Mouse (Mus musculus) neural tube, embryonic 11.5 days (tissue): Measurements from ENCODE around the gene Nsf. TPM values are rescaled to one million over a fixed set of nuclear protein-coding genes. Genes with fewer than 3 reads are reported as not detected.

Experiments
- ATAC-seq: fragments of 200-750 bp; cut with Nextera tagmentation; 2 replicates; pipeline ENCODE4 v1.8.0; 2017; ENCODE audit warnings: moderate number of reproducible peaks, mild to moderate bottlenecking, moderate TSS enrichment, moderate library complexity; ENCODE audit not compliant: insufficient read depth, low FRiP score, low TSS enrichment
- DNase-seq: peaks from one replicate; pipeline ENCODE4 v3.0.0-alpha.2; 2015; ENCODE audit warnings: low spot score
- H3K27ac ChIP-seq: fragments of 300-500 bp; sonication (generic); 2 replicates; pipeline ENCODE4 v1.5.1; 2014; ENCODE audit warnings: low read depth, mild to moderate bottlenecking, low read length
- H3K27me3 ChIP-seq: fragments of 300-500 bp; sonication (generic); 2 replicates; pipeline ENCODE4 v1.6.1; 2014; ENCODE audit warnings: mild to moderate bottlenecking, low read length, mixed read lengths; ENCODE audit not compliant: control insufficient read depth, insufficient read depth
- H3K36me3 ChIP-seq: fragments of 300-500 bp; sonication (generic); 2 replicates; pipeline ENCODE4 v1.6.1; 2014; ENCODE audit warnings: mild to moderate bottlenecking, low read length, moderate library complexity, mixed read lengths; ENCODE audit not compliant: control insufficient read depth, insufficient read depth
- H3K4me1 ChIP-seq: fragments of 300-500 bp; sonication (generic); 2 replicates; pipeline ENCODE4 v1.6.1; 2014; ENCODE audit warnings: low read length, mixed read lengths; ENCODE audit not compliant: control insufficient read depth, insufficient read depth
- H3K4me2 ChIP-seq: fragments of 300-500 bp; sonication (generic); 2 replicates; pipeline ENCODE4 v1.6.1; 2014; ENCODE audit warnings: low read depth, mild to moderate bottlenecking, moderate library complexity
- H3K4me3 ChIP-seq: fragments of 300-500 bp; sonication (generic); 2 replicates; pipeline ENCODE4 v1.5.1; 2014; ENCODE audit warnings: low read depth, low read length
- H3K9ac ChIP-seq: fragments of 300-500 bp; sonication (generic); 2 replicates; pipeline ENCODE4 v1.6.1; 2014; ENCODE audit warnings: mild to moderate bottlenecking, low read length
- H3K9me3 ChIP-seq: fragments of 300-500 bp; sonication (generic); 2 replicates; pipeline ENCODE4 v1.6.1; 2016; ENCODE audit warnings: low read length; ENCODE audit not compliant: control insufficient read depth
- WGBS: fragments of 180-500 bp; shearing (Covaris S2); extraction: QIAGEN DNeasy Blood & Tissue Kit; methylation state at CpG from one replicate; pipeline ENCODE4 v1.1.7; 2014; 5-methylcytosine and 5-hydroxymethylcytosine counted together
- polyA plus RNA-seq: library from polyadenylated mRNA; unstranded; fragments of >200 nt; fragmentation: Nextera tagmentation; extraction: Ambion mirVana; gene quantifications from 2 replicates; pipeline ENCODE4 v1.2.1, GENCODE M21; 2014

Nsf gene
- polyA plus RNA-seq, 1 experiment from 2014 or later = 65.4 TPM

GRCm38 (mm10) chr11:103809611-103810598 is 144.0 kb downstream of the Nsf start:
- Histone ChIP-seq H3K36me3 (0 out of 2 replicates have a peak, but pooled peaks cover 2% of the 10 kb centered on the region), H3K4me2 (peak overlapping the region; percentile 87), H3K9me3 (no peaks in the 10 kb centered on the region), H3K4me3 (peak overlapping the region; percentile 54), H3K9ac (peak overlapping the region; percentile 80), H3K27ac (peak overlapping the region; percentile 79), H3K27me3 (peaks cover 35% of the 10 kb centered on the region), H3K4me1 (peaks cover 25% of the 10 kb centered on the region)
- ATAC-seq (peak; percentile 71), DNase-seq (peak; percentile 76)
- under 1% methylated on average over 91 of the region's 107 CpGs for WGBS

- peaks cover 35% of the 10 kb centered on the region for H3K27me3 ChIP-seq
- peak overlapping the region; percentile 54 for H3K4me3 ChIP-seq
- DNase-seq (peak; percentile 47), ATAC-seq (no peak)
- 2% methylated on average over 29 of the region's 29 CpGs for WGBS
- peak overlapping the region; percentile 87 for H3K4me2 ChIP-seq
- no peaks in the 10 kb centered on the region for H3K9me3 ChIP-seq
- H3K36me3 ChIP-seq = 0 out of 2 replicates have a peak, but pooled peaks cover 2% of the 10 kb centered on the region
- peak overlapping the region; percentile 79 for H3K27ac ChIP-seq
- peaks cover 25% of the 10 kb centered on the region for H3K4me1 ChIP-seq
- peak overlapping the region; percentile 80 for H3K9ac ChIP-seq
Measured at GRCm38 (mm10) chr11:103808771-103809610, 144.9 kb downstream of the Nsf start.

- 0 out of 2 replicates have a peak, but pooled peaks cover 2% of the 10 kb centered on the region for H3K36me3 ChIP-seq
- no peak overlapping the region for H3K9ac ChIP-seq
- no peak overlapping the region for H3K27ac ChIP-seq
- no peak overlapping the region for H3K4me2 ChIP-seq
- H3K27me3 ChIP-seq = peaks cover 35% of the 10 kb centered on the region
- 34% methylated on average over 12 of the region's 12 CpGs for WGBS
- H3K9me3 ChIP-seq = no peaks in the 10 kb centered on the region
- ATAC-seq (no peak), DNase-seq (peak; percentile 32)
- no peak overlapping the region for H3K4me3 ChIP-seq
- peaks cover 25% of the 10 kb centered on the region for H3K4me1 ChIP-seq
Measured at GRCm38 (mm10) chr11:103807966-103808365, 145.9 kb downstream of the Nsf start.

GRCm38 (mm10) chr11:103804804-103805203 is 149.1 kb downstream of the Nsf start:
- no peak overlapping the region for H3K4me2 ChIP-seq
- peaks cover 14% of the 10 kb centered on the region for H3K27me3 ChIP-seq
- H3K36me3 ChIP-seq = no peaks in the 10 kb centered on the region
- no peaks in the 10 kb centered on the region for H3K9me3 ChIP-seq
- no peak overlapping the region for H3K27ac ChIP-seq
- no peak overlapping the region for H3K9ac ChIP-seq
- H3K4me3 ChIP-seq = no peak overlapping the region
- DNase-seq (no peak), ATAC-seq (no peak)
- 75% methylated on average over 4 of the region's 4 CpGs for WGBS
- peaks cover 16% of the 10 kb centered on the region for H3K4me1 ChIP-seq

- H3K36me3 ChIP-seq = no peaks in the 10 kb centered on the region
- no peaks in the 10 kb centered on the region for H3K9me3 ChIP-seq
- ATAC-seq = no peak
- peaks cover 7% of the 10 kb centered on the region for H3K27me3 ChIP-seq
- no peak overlapping the region for H3K27ac ChIP-seq
- no peak for DNase-seq
- no peak overlapping the region for H3K4me3 ChIP-seq
- 91% methylated on average over 11 of the region's 11 CpGs for WGBS
- H3K9ac ChIP-seq = no peak overlapping the region
- peaks cover 10% of the 10 kb centered on the region for H3K4me1 ChIP-seq
- no peak overlapping the region for H3K4me2 ChIP-seq
Measured at GRCm38 (mm10) chr11:103804126-103804525, 149.7 kb downstream of the Nsf start.

GRCm38 (mm10) chr11:103801128-103801527 is 152.7 kb downstream of the Nsf start:
- Histone ChIP-seq H3K4me3 (no peak overlapping the region), H3K4me2 (no peak overlapping the region), H3K9ac (no peak overlapping the region), H3K36me3 (no peaks in the 10 kb centered on the region), H3K27me3 (no peaks in the 10 kb centered on the region; the same call in 1 of the 2 replicates), H3K27ac (no peak overlapping the region), H3K9me3 (no peaks in the 10 kb centered on the region), H3K4me1 (no peaks in the 10 kb centered on the region)
- no peak for DNase-seq
- WGBS = 85% methylated on average over 9 of the region's 9 CpGs
- ATAC-seq = no peak

GRCm38 (mm10) chr11:103789951-103790350 is 163.9 kb downstream of the Nsf start:
- H3K4me1 ChIP-seq = no peaks in the 10 kb centered on the region
- H3K9ac ChIP-seq = no peak overlapping the region
- DNase-seq (no peak), ATAC-seq (no peak)
- H3K27ac ChIP-seq = no peak overlapping the region
- no peak overlapping the region for H3K4me3 ChIP-seq
- H3K4me2 ChIP-seq = no peak overlapping the region
- no peaks in the 10 kb centered on the region for H3K9me3 ChIP-seq
- 81% methylated on average over 5 of the region's 5 CpGs for WGBS
- no peaks in the 10 kb centered on the region for H3K36me3 ChIP-seq
- H3K27me3 ChIP-seq = peaks cover 7% of the 10 kb centered on the region

GRCm38 (mm10) chr11:103780152-103780551 is 173.7 kb downstream of the Nsf start:
- Histone ChIP-seq H3K4me2 (no peak overlapping the region), H3K27me3 (peaks cover 14% of the 10 kb centered on the region), H3K4me3 (no peak overlapping the region), H3K36me3 (no peaks in the 10 kb centered on the region), H3K4me1 (0 out of 2 replicates have a peak, but pooled peaks cover 4% of the 10 kb centered on the region), H3K9me3 (no peaks in the 10 kb centered on the region), H3K27ac (no peak overlapping the region), H3K9ac (no peak overlapping the region)
- WGBS = 49% methylated on average over 9 of the region's 9 CpGs
- DNase-seq = no peak
- no peak for ATAC-seq
